Mouse (Mus musculus): ENCODE measurements around the gene Ppil1. TPM values are rescaled to one million over a fixed set of nuclear protein-coding genes. Genes with fewer than 3 reads are reported as not detected.
"Not testable (repeated sequence)": the region's sequence is repeated elsewhere in the genome, so short reads cannot be mapped to it uniquely, and the experiment has no call there.

Ppil1 gene
- polyA plus RNA-seq, 1 experiment from 2014 or later = 54.0 TPM

GRCm38 (mm10) chr17:29253236-29253635, 10.8 kb downstream of the Ppil1 start:
- no peak for ATAC-seq
- in situ Hi-C loops (cut with MboI; ENCODE audit: low pct_unique_long_range_greater_than_20kb) = no loop called here
- DNase-seq (ENCODE audit: low read depth, low spot score) = no peak
- ChIA-PET CTCF (no interaction called here), POLR2A (interaction anchor here (0.5 kb wide), 1 partner anchor 138 kb away, joined by 4 read pairs; no protein-coding TSS in a partner anchor)
- no peak for TF ChIP-seq CTCF (IDR thresholded peaks at IDR 0.05)
- no peaks in the 10 kb centered on the region for H3K27me3 ChIP-seq

- CTCF ChIA-PET = interaction anchor here (1.1 to 1.7 kb wide), 3 partner anchors 9 to 119 kb away, joined by 5 to 8 read pairs (median 6); partner anchors contain the start of gene BC004004
- TF ChIP-seq CTCF (IDR thresholded peaks at IDR 0.05) = no peak
- DNase-seq (ENCODE audit: low read depth, low spot score) = peak; percentile 37
- H3K27me3 ChIP-seq = no peaks in the 10 kb centered on the region
- POLR2A ChIA-PET = no interaction called here
- in situ Hi-C loops (cut with MboI; ENCODE audit: low pct_unique_long_range_greater_than_20kb) = no loop called here
- no peak for ATAC-seq
Measured at GRCm38 (mm10) chr17:29251608-29252390, 12.2 kb downstream of the Ppil1 start.

GRCm38 (mm10) chr17:29251006-29251405, 13.0 kb downstream of the Ppil1 start:
- in situ Hi-C loops (cut with MboI; ENCODE audit: low pct_unique_long_range_greater_than_20kb); H3K27me3 ChIP-seq; POLR2A ChIA-PET; ATAC-seq; DNase-seq (ENCODE audit: low read depth, low spot score): not testable (repeated sequence)
- CTCF ChIA-PET = interaction anchor here (1.7 kb wide), 1 partner anchor 10 kb away, joined by 8 read pairs; no protein-coding TSS in a partner anchor

- no peak for ATAC-seq
- no peak for TF ChIP-seq CTCF (IDR thresholded peaks at IDR 0.05)
- POLR2A ChIA-PET = no interaction called here
- DNase-seq (ENCODE audit: low read depth, low spot score) = no peak
- H3K27me3 ChIP-seq = no peaks in the 10 kb centered on the region
- CTCF ChIA-PET = no interaction called here
- in situ Hi-C loops (cut with MboI; ENCODE audit: low pct_unique_long_range_greater_than_20kb) = loop anchor here (5.0 kb wide), 2 partner anchors 72 to 202 kb away; no protein-coding TSS in a partner anchor
Measured at GRCm38 (mm10) chr17:29249512-29249911, 14.5 kb downstream of the Ppil1 start.

GRCm38 (mm10) chr17:29247881-29248280, 16.1 kb downstream of the Ppil1 start:
- no peak for ATAC-seq
- ChIA-PET POLR2A (interaction anchor here (1.1 kb wide), 1 partner anchor 76 kb away, joined by 3 read pairs; no protein-coding TSS in a partner anchor), CTCF (interaction anchor here (1.2 to 1.7 kb wide), 2 partner anchors 34 to 125 kb away, joined by 3 read pairs; no protein-coding TSS in a partner anchor)
- DNase-seq (ENCODE audit: low read depth, low spot score) = no peak
- TF ChIP-seq CTCF (IDR thresholded peaks at IDR 0.05) = no peak
- in situ Hi-C loops (cut with MboI; ENCODE audit: low pct_unique_long_range_greater_than_20kb) = loop anchor here (5.0 kb wide), 2 partner anchors 71 to 201 kb away; no protein-coding TSS in a partner anchor
- H3K27me3 ChIP-seq = peaks cover 2% of the 10 kb centered on the region

- CTCF ChIA-PET = interaction anchor here (0.7 to 2.0 kb wide), 23 partner anchors 10 to 319 kb away, joined by 3 to 12 read pairs (median 3); no protein-coding TSS in a partner anchor
Measured at GRCm38 (mm10) chr17:29246602-29247001, 17.4 kb downstream of the Ppil1 start.

GRCm38 (mm10) chr17:29245725-29246124, 18.3 kb downstream of the Ppil1 start:
- in situ Hi-C loops (cut with MboI; ENCODE audit: low pct_unique_long_range_greater_than_20kb) = loop anchor here (5.0 kb wide), 2 partner anchors 68 to 198 kb away; no protein-coding TSS in a partner anchor
- ChIA-PET CTCF (interaction anchor here (0.8 to 2.0 kb wide), 11 partner anchors 12 to 230 kb away, joined by 3 to 12 read pairs (median 5); no protein-coding TSS in a partner anchor), POLR2A (no interaction called here)
- H3K27me3 ChIP-seq = peaks cover 2% of the 10 kb centered on the region
- TF ChIP-seq CTCF (IDR thresholded peaks at IDR 0.05) = no peak
- no peak for DNase-seq (ENCODE audit: low read depth, low spot score)
- no peak for ATAC-seq

More at GRCm38 (mm10) chr17:29246602-29247001, 17.4 kb downstream of the Ppil1 start:
- peak; percentile 35 for ATAC-seq
- POLR2A ChIA-PET = interaction anchor here (0.6 kb wide), 1 partner anchor 461 kb away, joined by 4 read pairs; no protein-coding TSS in a partner anchor
- in situ Hi-C loops (cut with MboI; ENCODE audit: low pct_unique_long_range_greater_than_20kb) = loop anchor here (5.0 kb wide), 2 partner anchors 69 to 199 kb away; no protein-coding TSS in a partner anchor
- peak; percentile 55 for DNase-seq (ENCODE audit: low read depth, low spot score)
- no peak for TF ChIP-seq CTCF (IDR thresholded peaks at IDR 0.05)
- peaks cover 2% of the 10 kb centered on the region for H3K27me3 ChIP-seq

- no peak for TF ChIP-seq CTCF (IDR thresholded peaks at IDR 0.05)
- no peak for ATAC-seq
- in situ Hi-C loops (cut with MboI; ENCODE audit: low pct_unique_long_range_greater_than_20kb) = loop anchor here (5.0 kb wide), 2 partner anchors 68 to 198 kb away; no protein-coding TSS in a partner anchor
- ChIA-PET CTCF (interaction anchor here (1.0 to 1.5 kb wide), 4 partner anchors 11 to 126 kb away, joined by 3 to 4 read pairs (median 3); no protein-coding TSS in a partner anchor), POLR2A (no interaction called here)
- DNase-seq (ENCODE audit: low read depth, low spot score) = no peak
- peaks cover 4% of the 10 kb centered on the region for H3K27me3 ChIP-seq
Measured at GRCm38 (mm10) chr17:29244912-29245311, 19.1 kb downstream of the Ppil1 start.

- ATAC-seq (no peak), DNase-seq (ENCODE audit: low read depth, low spot score) (no peak)
- POLR2A ChIA-PET = no interaction called here
- TF ChIP-seq CTCF (IDR thresholded peaks at IDR 0.05) = no peak
- H3K27me3 ChIP-seq = peaks cover 34% of the 10 kb centered on the region
- in situ Hi-C loops (cut with MboI; ENCODE audit: low pct_unique_long_range_greater_than_20kb) = no loop called here
- CTCF ChIA-PET = no interaction called here
Measured at GRCm38 (mm10) chr17:29238421-29238945, 25.5 kb downstream of the Ppil1 start.

- in situ Hi-C loops (cut with MboI; ENCODE audit: low pct_unique_long_range_greater_than_20kb) = no loop called here
- ATAC-seq (no peak), DNase-seq (ENCODE audit: low read depth, low spot score) (no peak)
- TF ChIP-seq CTCF (IDR thresholded peaks at IDR 0.05) = no peak
- ChIA-PET POLR2A (no interaction called here), CTCF (no interaction called here)
- H3K27me3 ChIP-seq = peaks cover 31% of the 10 kb centered on the region
Measured at GRCm38 (mm10) chr17:29237772-29238420, 26.1 kb downstream of the Ppil1 start, which contains the start of gene Cpne5. TSS of gene Cpne5 (minus strand) at chr17:29238167.

All from Patski (cell line).